Mouse (Mus musculus) Patski (cell line): Measurements from ENCODE around the gene Fam210b. TPM values are rescaled to one million over a fixed set of nuclear protein-coding genes. Genes with fewer than 3 reads are reported as not detected.

Experiments used
- ATAC-seq: fragments of 100-300 bp; one replicate; pipeline ENCODE4 v1.8.0; 2021
- CTCF ChIA-PET: fragments of 350-600 bp; sonication (Branson Sonifier 250); formaldehyde crosslinking; loops from one replicate; lab custom pipeline; 2022; ENCODE audit warnings: inconsistent platforms; lab: Charles Lee
- POLR2A ChIA-PET: fragments of 350-600 bp; sonication (Branson Sonifier 250); formaldehyde crosslinking; loops from one replicate; lab custom pipeline; 2022; ENCODE audit warnings: antibody characterized with exemption, inconsistent platforms; lab: Charles Lee
- DNase-seq: peaks from one replicate; pipeline ENCODE4 v3.0.0-alpha.2; 2011; ENCODE audit warnings: low read depth, low spot score
- H3K27me3 ChIP-seq: fragments of 371-371 bp; one replicate; pipeline ENCODE4 v1.5.1; 2021
- CTCF ChIP-seq: fragments of 100-300 bp; IDR thresholded peaks from one replicate; pipeline ENCODE4 v1.5.1; 2021
- in situ Hi-C: fragments of 300-500 bp; cut with MboI; formaldehyde crosslinking; loops from 3 replicates; pipeline ENCODE4 v1.11.1; 2018; ENCODE audit warnings: low pct_unique_long_range_greater_than_20kb, mixed read lengths
- polyA plus RNA-seq: library from polyadenylated mRNA; unstranded; gene quantifications from one replicate; pipeline ENCODE4 v1.2.3, GENCODE M21; 2021

The Fam210b gene
- polyA plus RNA-seq, 1 experiment from 2014 or later = 15.2 TPM

GRCm38 (mm10) chr2:172329179-172329578 is 16.2 kb upstream of the Fam210b start:
- no peaks in the 10 kb centered on the region for H3K27me3 ChIP-seq
- CTCF ChIA-PET = interaction anchor here (1.1 to 2.0 kb wide), 2 partner anchors 77 to 100 kb away, joined by 3 to 6 read pairs; no protein-coding TSS in a partner anchor
- in situ Hi-C loops = no loop called here
- DNase-seq (no peak), ATAC-seq (peak; percentile 53)
- TF ChIP-seq CTCF = peak; percentile 73
- POLR2A ChIA-PET = no interaction called here

- ATAC-seq (no peak), DNase-seq (no peak)
- in situ Hi-C loops = no loop called here
- H3K27me3 ChIP-seq = no peaks in the 10 kb centered on the region
- TF ChIP-seq CTCF = no peak
- CTCF ChIA-PET = no interaction called here
- POLR2A ChIA-PET = no interaction called here
These were observed 7.0 kb upstream of the Fam210b start for GRCm38 (mm10) chr2:172338206-172338942.

- POLR2A ChIA-PET = no interaction called here
- in situ Hi-C loops = no loop called here
- TF ChIP-seq CTCF = no peak
- CTCF ChIA-PET = no interaction called here
- ATAC-seq (no peak), DNase-seq (no peak)
- H3K27me3 ChIP-seq = no peaks in the 10 kb centered on the region
These were observed 4.4 kb upstream of the Fam210b start for GRCm38 (mm10) chr2:172340936-172341335.

GRCm38 (mm10) chr2:172341606-172342005 is 3.8 kb upstream of the Fam210b start:
- no peaks in the 10 kb centered on the region for H3K27me3 ChIP-seq
- ATAC-seq (no peak), DNase-seq (no peak)
- TF ChIP-seq CTCF = no peak
- in situ Hi-C loops = no loop called here
- CTCF ChIA-PET = no interaction called here
- POLR2A ChIA-PET = no interaction called here

- DNase-seq = no peak
- in situ Hi-C loops = no loop called here
- no peak for ATAC-seq
- TF ChIP-seq CTCF = no peak
- ChIA-PET CTCF (no interaction called here), POLR2A (no interaction called here)
- H3K27me3 ChIP-seq = no peaks in the 10 kb centered on the region
These were observed 1.6 kb upstream of the Fam210b start for GRCm38 (mm10) chr2:172343751-172344150.

- in situ Hi-C loops = no loop called here
- no peaks in the 10 kb centered on the region for H3K27me3 ChIP-seq
- POLR2A ChIA-PET = no interaction called here
- CTCF ChIA-PET = no interaction called here
- DNase-seq (no peak), ATAC-seq (no peak)
- no peak for TF ChIP-seq CTCF
These were observed 696 bp upstream of the Fam210b start for GRCm38 (mm10) chr2:172344669-172345068.

- POLR2A ChIA-PET = interaction anchor here (0.6 kb wide), 1 partner anchor 1456 kb away, joined by 5 read pairs; no protein-coding TSS in a partner anchor
- CTCF ChIA-PET = no interaction called here
- in situ Hi-C loops = no loop called here
- ATAC-seq (peak; percentile 64), DNase-seq (no peak)
- H3K27me3 ChIP-seq = no peaks in the 10 kb centered on the region
- TF ChIP-seq CTCF = no peak
These were observed 917 bp downstream of the Fam210b start for GRCm38 (mm10) chr2:172346034-172346929.

GRCm38 (mm10) chr2:172346933-172347611 is 1.7 kb downstream of the Fam210b start:
- DNase-seq (no peak), ATAC-seq (no peak)
- POLR2A ChIA-PET = no interaction called here
- no peaks in the 10 kb centered on the region for H3K27me3 ChIP-seq
- in situ Hi-C loops = no loop called here
- CTCF ChIA-PET = no interaction called here
- TF ChIP-seq CTCF = no peak

- CTCF ChIA-PET = interaction anchor here (0.9 kb wide), 1 partner anchor 10 kb away, joined by 3 read pairs; no protein-coding TSS in a partner anchor
- in situ Hi-C loops = no loop called here
These were observed 3.1 kb downstream of the Fam210b start for GRCm38 (mm10) chr2:172348297-172348950.

GRCm38 (mm10) chr2:172349776-172350175 is 4.4 kb downstream of the Fam210b start:
- no peak for TF ChIP-seq CTCF
- ATAC-seq (no peak), DNase-seq (no peak)
- H3K27me3 ChIP-seq = no peaks in the 10 kb centered on the region
- CTCF ChIA-PET = no interaction called here
- POLR2A ChIA-PET = no interaction called here
- in situ Hi-C loops = no loop called here

More at GRCm38 (mm10) chr2:172348297-172348950, 3.1 kb downstream of the Fam210b start:
- POLR2A ChIA-PET = no interaction called here
- no peak for ATAC-seq
- no peaks in the 10 kb centered on the region for H3K27me3 ChIP-seq
- no peak for TF ChIP-seq CTCF
- DNase-seq = no peak
